Mouse (Mus musculus): ENCODE data around the gene Synj2.

Synj2 gene

DNA sequence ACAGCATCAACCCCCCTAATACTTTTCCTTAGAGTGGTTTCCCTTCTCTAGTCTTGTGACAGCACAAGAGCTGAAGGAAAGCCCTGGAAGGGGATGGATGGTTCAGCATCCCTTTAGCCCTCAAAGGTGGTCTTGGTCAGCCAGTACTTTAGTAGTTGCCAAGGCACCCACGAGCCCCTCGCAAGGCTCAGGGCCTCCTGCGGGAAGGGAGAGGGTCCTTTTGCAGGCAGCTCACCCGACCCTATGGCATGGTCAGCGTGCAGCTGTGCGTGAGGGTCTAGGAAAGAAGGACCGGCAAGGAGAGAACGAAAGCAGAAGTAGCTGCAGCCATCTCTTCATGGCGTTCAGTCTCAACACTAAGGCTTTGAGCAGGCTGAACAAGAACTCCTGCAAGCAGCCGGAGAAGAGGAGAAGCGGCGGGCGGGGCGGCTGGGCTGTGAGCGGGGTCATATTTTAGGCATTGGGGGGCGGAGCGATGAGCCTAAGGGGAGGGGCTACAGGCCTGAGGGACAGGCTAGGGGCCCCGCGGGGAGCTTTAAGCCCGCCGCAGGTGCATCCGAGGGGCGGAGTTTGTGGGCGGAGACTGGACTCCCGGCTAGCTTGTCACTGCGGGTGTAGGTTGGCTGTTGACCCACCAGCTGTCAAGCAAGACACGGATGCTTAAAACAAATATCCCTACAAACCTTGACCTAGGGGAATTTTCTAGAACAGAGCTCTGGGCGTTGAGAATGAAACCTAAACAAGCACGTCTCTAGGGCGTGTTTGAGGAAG lies 6.3 kb upstream of the Synj2 start:
- no peak for DNase-seq (ENCODE audit: extremely low spot score, low read depth, low spot score)

GRCm38 (mm10) chr17:5935680-5936079 lies 5.4 kb upstream of the Synj2 start:
- DNase-seq (ENCODE audit: extremely low spot score, low read depth, low spot score) = no peak

- no peak for DNase-seq (ENCODE audit: extremely low spot score, low read depth, low spot score)
Observed at GRCm38 (mm10) chr17:5936276-5936675, 4.8 kb upstream of the Synj2 start.

DNA sequence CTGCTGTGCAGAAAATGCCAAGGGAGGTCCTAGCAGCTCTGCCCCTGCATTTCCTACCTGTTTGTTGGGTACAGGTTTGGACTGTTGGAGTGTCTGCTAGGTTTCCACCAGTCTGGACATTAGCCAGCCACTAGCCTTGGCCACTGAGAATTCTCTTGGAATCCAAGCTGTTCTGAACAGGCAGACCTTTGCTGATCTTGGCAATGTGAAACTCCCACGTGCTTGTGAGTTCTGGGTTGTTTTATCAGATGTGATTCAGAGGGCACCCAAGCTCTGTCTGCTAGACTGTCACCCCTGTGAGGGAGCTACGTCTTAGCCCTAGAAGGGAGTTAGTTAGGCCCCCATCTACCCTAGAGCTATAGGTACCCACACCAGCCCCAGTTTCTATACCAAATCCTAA lies 3.6 kb upstream of the Synj2 start:
- DNase-seq (ENCODE audit: extremely low spot score, low read depth, low spot score) = no peak

GRCm38 (mm10) chr17:5939871-5940270 lies 1.2 kb upstream of the Synj2 start:
- no peak for DNase-seq (ENCODE audit: extremely low spot score, low read depth, low spot score)

GRCm38 (mm10) chr17:5940792-5941191 lies 288 bp upstream of the Synj2 start:
- no peak for DNase-seq (ENCODE audit: extremely low spot score, low read depth, low spot score)

- no peak for DNase-seq (ENCODE audit: extremely low spot score, low read depth, low spot score)
Observed at GRCm38 (mm10) chr17:5942156-5942555, 1.1 kb downstream of the Synj2 start.

- DNase-seq (ENCODE audit: extremely low spot score, low read depth, low spot score) = no peak
Observed at GRCm38 (mm10) chr17:5943053-5943452, 2.0 kb downstream of the Synj2 start.

DNA sequence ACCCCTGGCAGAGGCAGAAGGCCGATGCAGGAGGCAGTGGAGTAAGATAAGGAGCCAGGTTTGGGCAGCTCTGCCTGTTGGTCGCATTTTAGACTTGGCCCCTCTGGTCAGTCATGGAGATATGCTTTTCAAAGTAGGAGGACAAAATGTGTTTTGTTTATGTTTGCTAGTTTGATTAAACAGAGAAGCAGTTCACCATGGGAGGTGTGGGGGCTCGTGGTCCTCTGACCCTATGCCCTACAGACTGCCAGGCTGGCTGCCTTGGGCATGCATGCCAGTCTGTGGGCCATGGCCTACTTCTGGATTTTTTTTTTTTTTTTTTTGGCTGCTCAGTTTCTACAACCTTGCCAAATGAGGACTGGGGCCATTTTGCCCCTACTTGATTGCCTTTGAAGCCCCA lies 6.0 kb downstream of the Synj2 start:
- no peak for DNase-seq (ENCODE audit: extremely low spot score, low read depth, low spot score)

- no peak for DNase-seq (ENCODE audit: extremely low spot score, low read depth, low spot score)
Observed at GRCm38 (mm10) chr17:5952455-5952854, 11.4 kb downstream of the Synj2 start.

- no peak for DNase-seq (ENCODE audit: extremely low spot score, low read depth, low spot score)
Observed at GRCm38 (mm10) chr17:5956350-5957000, 15.4 kb downstream of the Synj2 start.

DNA sequence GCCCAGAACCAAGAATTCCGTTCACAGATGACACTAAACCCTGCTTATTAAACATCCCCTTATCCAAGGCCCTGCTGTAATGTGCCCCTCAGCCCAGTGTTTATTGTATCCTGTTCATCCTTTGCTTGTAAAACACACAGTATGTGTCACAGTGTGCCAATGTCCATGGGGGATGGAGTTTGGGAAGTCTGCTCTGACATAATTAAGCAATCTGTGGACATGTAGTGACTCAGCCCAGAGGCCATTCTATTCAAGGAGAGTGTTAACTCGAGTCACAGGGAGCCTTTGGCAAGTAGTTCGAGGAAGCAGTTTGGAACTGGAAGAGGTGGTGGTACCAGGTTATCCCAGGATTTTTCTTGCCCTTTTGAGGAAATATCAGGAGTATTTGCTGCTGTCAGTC lies 16.0 kb downstream of the Synj2 start:
- DNase-seq (ENCODE audit: extremely low spot score, low read depth, low spot score) = no peak

DNA sequence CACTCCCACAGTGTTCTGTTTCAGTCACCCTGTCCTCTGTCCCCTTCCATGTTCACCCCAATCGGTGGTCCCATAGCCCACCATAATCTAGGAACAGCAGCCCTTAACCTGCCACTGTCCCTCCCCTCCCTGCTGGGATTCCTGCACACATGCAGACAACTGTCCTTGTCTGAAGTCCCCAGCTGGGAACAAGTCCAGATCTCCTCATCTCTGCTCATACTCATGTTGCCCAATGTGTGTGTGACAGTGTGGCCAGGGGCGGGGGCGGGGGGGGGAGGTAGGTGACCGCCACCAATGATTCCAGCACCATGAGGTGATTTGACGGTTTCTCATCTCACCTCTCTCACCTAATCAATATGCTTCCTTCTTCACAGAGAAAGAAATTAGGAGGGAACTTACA lies 17.1 kb downstream of the Synj2 start:
- no peak for DNase-seq (ENCODE audit: extremely low spot score, low read depth, low spot score)

DNA sequence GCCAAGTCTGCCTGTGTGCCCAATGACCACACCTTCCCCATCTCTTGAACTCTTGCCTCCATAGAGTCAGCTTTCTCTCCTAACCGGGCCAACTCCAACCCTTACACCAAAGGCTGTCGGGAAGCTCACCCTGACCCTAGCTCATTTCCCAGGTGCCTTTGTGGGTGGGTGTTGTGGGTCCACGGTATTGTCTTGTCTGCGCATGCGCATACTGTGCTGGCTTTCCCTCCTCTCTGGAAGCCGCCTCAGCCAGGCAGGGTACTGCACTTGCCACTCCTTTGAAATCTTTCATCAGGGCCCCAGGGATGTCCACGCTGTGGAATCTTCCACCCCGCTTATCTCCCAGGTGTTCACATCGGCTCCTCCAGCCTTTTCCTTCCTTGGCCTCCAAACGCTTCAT lies 17.6 kb downstream of the Synj2 start:
- DNase-seq (ENCODE audit: extremely low spot score, low read depth, low spot score) = no peak

- no peak for DNase-seq (ENCODE audit: extremely low spot score, low read depth, low spot score)
Observed at GRCm38 (mm10) chr17:5959096-5959495, 18.0 kb downstream of the Synj2 start.

DNA sequence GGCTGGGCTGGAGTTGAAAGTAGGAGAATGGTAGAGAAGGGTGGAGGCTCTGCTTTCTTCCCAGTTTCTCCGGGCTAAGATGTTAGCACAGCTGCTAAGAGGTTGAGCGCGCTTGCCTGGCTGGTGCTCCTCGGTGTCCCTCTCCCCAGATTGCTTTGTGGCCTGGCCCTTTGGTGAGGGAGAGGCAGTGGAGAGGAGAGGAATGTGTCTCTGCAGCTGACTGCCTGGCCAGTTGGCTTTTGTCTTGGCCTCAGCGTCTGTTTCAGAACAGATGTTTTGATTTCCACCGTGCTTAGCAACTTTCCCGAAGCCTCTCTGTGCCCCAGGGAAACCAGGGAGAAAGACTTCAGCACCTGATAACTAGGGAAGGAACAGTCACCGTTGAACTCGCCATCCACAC lies 18.7 kb downstream of the Synj2 start:
- DNase-seq (ENCODE audit: extremely low spot score, low read depth, low spot score) = no peak

GRCm38 (mm10) chr17:5963766-5964165 lies 22.7 kb downstream of the Synj2 start:
- DNase-seq (ENCODE audit: extremely low spot score, low read depth, low spot score) = no peak

- DNase-seq (ENCODE audit: extremely low spot score, low read depth, low spot score) = no peak
Observed at GRCm38 (mm10) chr17:5965084-5965781, 24.2 kb downstream of the Synj2 start.

GRCm38 (mm10) chr17:5966706-5967105 lies 25.6 kb downstream of the Synj2 start:
- no peak for DNase-seq (ENCODE audit: extremely low spot score, low read depth, low spot score)

DNA sequence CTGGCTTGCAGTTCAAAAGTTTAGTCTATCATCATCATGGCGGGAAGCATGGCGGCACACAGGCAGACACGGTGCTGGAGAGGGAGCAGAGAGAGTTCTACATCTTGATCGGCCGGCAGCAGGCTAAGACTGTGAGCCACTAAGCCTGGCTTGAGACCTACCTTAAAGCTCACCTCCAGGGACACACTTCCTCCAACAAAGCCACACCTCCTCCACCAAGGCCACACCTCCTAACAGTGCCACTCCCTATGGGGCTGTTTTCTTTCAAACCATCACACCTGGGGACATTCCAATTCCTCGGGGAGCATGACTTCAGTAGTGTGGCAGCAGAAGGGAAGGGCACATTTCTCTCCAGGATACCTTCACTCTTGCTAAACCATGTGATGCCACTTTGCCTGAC lies 27.5 kb downstream of the Synj2 start:
- no peak for DNase-seq (ENCODE audit: extremely low spot score, low read depth, low spot score)

- no peak for DNase-seq (ENCODE audit: extremely low spot score, low read depth, low spot score)
Observed at GRCm38 (mm10) chr17:5969246-5969645, 28.2 kb downstream of the Synj2 start.

DNA sequence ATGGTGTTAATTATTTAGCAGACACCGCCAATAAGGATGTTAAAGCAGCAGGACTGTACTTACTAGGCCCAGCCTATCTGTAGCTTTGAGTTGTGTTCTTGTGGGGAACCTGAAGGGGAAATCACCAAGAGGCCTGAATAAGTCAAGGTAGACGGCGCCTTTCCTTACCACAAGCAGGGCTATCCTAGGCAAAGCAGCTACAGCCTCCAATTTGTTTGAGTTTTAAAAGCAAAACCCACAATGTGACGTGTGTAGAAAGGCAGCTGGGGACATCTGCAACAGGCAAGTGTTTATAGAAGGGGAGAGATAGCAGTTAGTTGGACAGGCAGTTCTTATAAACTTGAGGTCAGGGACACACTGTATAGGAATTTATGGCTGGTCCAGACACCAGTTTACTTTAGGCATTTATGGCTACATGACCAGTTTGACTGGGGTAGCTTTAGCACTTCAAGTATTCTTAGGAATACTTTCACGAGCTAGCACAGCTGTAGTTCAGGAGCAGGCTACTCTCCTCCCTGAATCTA lies 29.3 kb downstream of the Synj2 start:
- DNase-seq (ENCODE audit: extremely low spot score, low read depth, low spot score) = no peak

All from hindlimb bud, embryonic 11.5 days (tissue).